Mouse (Mus musculus): ENCODE data around the gene Iqcc. TPM values are rescaled to one million over a fixed set of nuclear protein-coding genes. Genes with fewer than 3 reads are reported as not detected.

The Iqcc gene
- polyA plus RNA-seq, 1 experiment, result 37.1 TPM

DNA sequence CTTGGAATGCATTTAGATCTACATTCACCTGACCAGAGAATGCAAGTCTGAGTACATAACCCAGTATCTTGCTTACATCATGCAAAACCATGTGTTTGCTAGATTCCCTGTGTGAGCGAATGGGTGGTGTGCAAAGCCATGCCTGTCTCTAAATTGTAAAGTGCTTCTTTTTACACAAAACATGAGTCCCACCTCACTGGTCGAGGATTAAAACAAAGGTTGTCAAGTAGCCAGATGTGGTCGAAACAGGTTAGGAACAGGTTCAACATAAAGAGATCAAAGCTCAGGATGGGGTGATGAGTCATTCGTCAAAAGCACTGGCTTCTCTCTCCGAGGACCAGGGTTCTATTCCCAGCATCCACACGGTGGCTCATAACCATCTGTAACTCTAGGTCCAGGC is 53.8 kb downstream of the Iqcc start:
- DNase-seq, result no peak
- TF ChIP-seq POLR2A (IDR thresholded peaks at IDR 0.05; ENCODE audit: borderline replicate concordance, insufficient read depth, low read length), result no peak
- no peak for TF ChIP-seq CTCF (IDR thresholded peaks at IDR 0.05; ENCODE audit: borderline replicate concordance, insufficient read depth, low read depth, low read length)
- H3K4me1 ChIP-seq (ENCODE audit: control insufficient read depth, insufficient read depth, low read length), result no peaks in the 10 kb centered on the region
- WGBS, result 79% methylated on average over 6 of the region's 6 CpGs
- no peak overlapping the region for H3K27ac ChIP-seq (ENCODE audit: insufficient read depth, low read length)
- H3K4me3 ChIP-seq (replicated peaks; ENCODE audit: insufficient read depth, low read depth, low read length), result no peak overlapping the region
- H3K27me3 ChIP-seq (ENCODE audit: control insufficient read depth, insufficient read depth, low read length), result no peaks in the 10 kb centered on the region

Other genes with a start within 250 kb of the Iqcc start
- 10.6 and 12.9 TPM in 2 replicates for gene Zbtb8a, start 241.0 kb downstream of the Iqcc start, polyA plus RNA-seq (2012; rRNA removed)
- gene Zbtb8b, start 178.2 kb downstream of the Iqcc start, polyA plus RNA-seq (2012; rRNA removed), result 2.1 and 2.2 TPM in 2 replicates
- gene Bsdc1, start 157.5 kb downstream of the Iqcc start, polyA plus RNA-seq (2012; rRNA removed), result 33.9 and 37.3 TPM in 2 replicates
- gene Tssk3, start 128.1 kb downstream of the Iqcc start, polyA plus RNA-seq (2012; rRNA removed), result 0.16 TPM in 2 replicates
- 0.67 and 0.92 TPM in 2 replicates for gene Fam229a, start 127.9 kb downstream of the Iqcc start, polyA plus RNA-seq (2012; rRNA removed)
- 68.0 and 70.0 TPM in 2 replicates for gene Marcksl1, start 105.5 kb downstream of the Iqcc start, polyA plus RNA-seq (2012; rRNA removed)
- 61.5 and 66.8 TPM in 2 replicates for gene Hdac1, start 76.4 kb downstream of the Iqcc start, polyA plus RNA-seq (2012; rRNA removed)
- gene Lck, start 45.5 kb downstream of the Iqcc start, polyA plus RNA-seq (2012; rRNA removed), result 0.92 and 1.00 TPM in 2 replicates
- gene Fam167b, start 40.5 kb downstream of the Iqcc start, polyA plus RNA-seq (2012; rRNA removed), result 0.26 and 0.40 TPM in 2 replicates
- gene Eif3i, start 18.5 kb downstream of the Iqcc start, polyA plus RNA-seq (2012; rRNA removed), result 231 and 232 TPM in 2 replicates
- 143 and 144 TPM in 2 replicates for gene Tmem234, start 18.4 kb downstream of the Iqcc start, polyA plus RNA-seq (2012; rRNA removed)
- 8.8 and 10.6 TPM in 2 replicates for gene Dcdc2b, start 4.8 kb downstream of the Iqcc start, polyA plus RNA-seq (2012; rRNA removed)
- gene Ccdc28b, start 4.8 kb upstream of the Iqcc start, polyA plus RNA-seq (2012; rRNA removed), result 184 and 201 TPM in 2 replicates
- 40.0 and 40.6 TPM in 2 replicates for gene Txlna, start 22.0 kb upstream of the Iqcc start, polyA plus RNA-seq (2012; rRNA removed)
- 55.3 and 56.9 TPM in 2 replicates for gene Kpna6, start 53.7 kb upstream of the Iqcc start, polyA plus RNA-seq (2012; rRNA removed)
- gene Tmem39b, start 77.7 kb upstream of the Iqcc start, polyA plus RNA-seq (2012; rRNA removed), result 13.2 and 13.8 TPM in 2 replicates
- 42.0 and 42.5 TPM in 2 replicates for gene Khdrbs1, start 123.2 kb upstream of the Iqcc start, polyA plus RNA-seq (2012; rRNA removed)
- gene Ptp4a2, start 192.1 kb upstream of the Iqcc start, polyA plus RNA-seq (2012; rRNA removed), result 62.8 and 66.3 TPM in 2 replicates

Data from cerebellum, adult 2 months (tissue).